Mouse (Mus musculus): Measurements from ENCODE around the gene Mal. TPM values are rescaled to one million over a fixed set of nuclear protein-coding genes. Genes with fewer than 3 reads are reported as not detected.
"Not testable (repeated sequence)": the region's sequence is repeated elsewhere in the genome, so short reads cannot be mapped to it uniquely, and the experiment has no call there.

The Mal gene
- polyA plus RNA-seq, 1 experiment, result 0.05 TPM

DNA sequence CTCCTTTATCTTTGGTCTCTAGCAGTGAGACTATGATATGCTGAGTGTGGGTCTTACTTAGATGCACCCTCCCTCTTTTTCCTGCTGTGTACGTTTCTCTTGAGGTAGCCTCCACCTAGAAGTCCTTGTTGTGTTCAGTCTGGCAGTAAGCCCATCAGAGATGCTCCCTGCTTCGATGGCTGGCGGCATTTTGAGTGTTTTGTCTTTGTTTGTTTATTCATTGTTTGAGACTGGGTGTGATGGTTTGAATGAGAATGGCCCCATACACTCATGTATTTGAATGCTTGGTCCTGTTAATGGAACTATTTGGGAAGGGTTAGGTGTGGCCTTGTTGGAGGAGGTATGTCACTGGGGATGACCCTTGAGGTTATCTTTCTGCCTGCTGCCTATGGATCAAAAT is 51.3 kb downstream of the Mal start:
- Histone ChIP-seq H3K27me3 (ENCODE audit: control insufficient read depth, insufficient read depth, insufficient read length) (no peaks in the 10 kb centered on the region), H3K36me3 (ENCODE audit: control insufficient read depth, insufficient read depth) (peaks cover 7% of the 10 kb centered on the region), H3K4me2 (ENCODE audit: low read depth) (no peak overlapping the region), H3ac (ENCODE audit: control insufficient read depth, insufficient read length) (no peak overlapping the region), H3K4me3 (no peak overlapping the region), H3K79me2 (ENCODE audit: control insufficient read depth, insufficient read depth) (no peaks in the 10 kb centered on the region)
- no peak for TF ChIP-seq TCF12 (IDR thresholded peaks at IDR 0.05; ENCODE audit: insufficient read depth, poor library complexity, severe bottlenecking)
- no peak for TF ChIP-seq USF1 (IDR thresholded peaks at IDR 0.05; ENCODE audit: low read depth)
- TF ChIP-seq TCF3 (IDR thresholded peaks at IDR 0.05; ENCODE audit: insufficient read length, low read depth), result no peak
- no peak for TF ChIP-seq MYOD1 (IDR thresholded peaks at IDR 0.05; ENCODE audit: control insufficient read depth in 1 of 3, insufficient read length in 2 of 3, low read depth in 2 of 3)

DNA sequence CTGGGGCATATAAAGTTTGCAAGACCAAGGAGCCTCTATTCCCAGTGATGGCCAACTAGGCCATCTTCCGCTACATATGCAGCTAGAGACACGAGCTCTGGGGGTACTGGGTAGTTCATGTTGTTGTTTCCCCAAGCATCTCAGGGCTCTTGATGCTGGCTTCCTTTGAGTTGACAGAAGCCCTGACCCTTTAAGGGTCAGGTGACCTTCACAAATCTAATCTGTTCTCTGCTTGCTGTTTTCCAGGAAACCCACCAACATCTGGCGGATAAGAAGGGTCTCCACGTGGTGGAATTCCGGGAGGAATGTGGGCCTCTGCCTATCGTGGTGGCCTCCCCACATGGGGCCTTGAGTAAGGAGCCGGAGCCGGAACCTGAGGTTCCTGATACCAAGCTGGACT is 53.1 kb downstream of the Mal start:
- not testable (repeated sequence) for H3K4me3 ChIP-seq; H3K27me3 ChIP-seq (ENCODE audit: control insufficient read depth, insufficient read depth, insufficient read length); H3K4me2 ChIP-seq (ENCODE audit: low read depth); H3K79me2 ChIP-seq (ENCODE audit: control insufficient read depth, insufficient read depth); H3ac ChIP-seq (ENCODE audit: control insufficient read depth, insufficient read length); H3K36me3 ChIP-seq (ENCODE audit: control insufficient read depth, insufficient read depth)

DNA sequence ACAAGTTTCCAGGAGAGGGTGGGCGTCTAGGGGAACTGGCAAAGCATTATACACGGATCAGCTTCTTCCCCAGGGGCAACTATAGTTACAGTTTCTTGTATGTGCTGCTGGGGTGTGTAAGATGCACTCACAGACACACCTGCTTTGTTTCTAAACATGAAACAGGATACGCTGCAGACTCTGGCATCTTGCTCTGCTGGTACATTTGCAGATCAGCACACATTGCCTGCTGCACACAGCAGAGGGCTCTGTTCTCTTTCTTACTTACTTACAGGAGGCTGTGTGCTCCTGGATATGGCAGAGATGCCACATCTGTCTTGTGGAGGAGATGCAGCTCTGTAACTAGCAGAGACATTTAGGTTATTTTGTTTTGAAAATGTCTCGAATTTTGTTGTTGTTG is 65.7 kb downstream of the Mal start:
- Histone ChIP-seq H3K4me3 (no peak overlapping the region), H3K27me3 (ENCODE audit: control insufficient read depth, insufficient read depth, insufficient read length) (no peaks in the 10 kb centered on the region), H3K36me3 (ENCODE audit: control insufficient read depth, insufficient read depth) (no peaks in the 10 kb centered on the region), H3K79me2 (ENCODE audit: control insufficient read depth, insufficient read depth) (peaks cover 17% of the 10 kb centered on the region), H3K4me2 (ENCODE audit: low read depth) (no peak overlapping the region), H3ac (ENCODE audit: control insufficient read depth, insufficient read length) (no peak overlapping the region)
- TF ChIP-seq SRF (IDR thresholded peaks at IDR 0.05; ENCODE audit: control insufficient read depth, insufficient read length, low read depth) (no peak), CEBPB (IDR thresholded peaks at IDR 0.05; ENCODE audit: insufficient read depth, poor library complexity, severe bottlenecking) (no peak), MYOG (IDR thresholded peaks at IDR 0.05; ENCODE audit: control insufficient read depth in 1 of 3, insufficient read depth in 1 of 3, insufficient read length in 2 of 3, low read depth in 2 of 3) (no peak), REST (IDR thresholded peaks at IDR 0.05; ENCODE audit: insufficient read depth, insufficient read length) (no peak), POLR2AphosphoS2 (IDR thresholded peaks at IDR 0.05; ENCODE audit: insufficient read length, low read depth) (no peak), MAX (IDR thresholded peaks at IDR 0.05; ENCODE audit: low read depth) (no peak), POLR2A (IDR thresholded peaks at IDR 0.05; ENCODE audit: insufficient read length, low read depth) (no peak), MYOD1 (IDR thresholded peaks at IDR 0.05; ENCODE audit: control insufficient read depth in 1 of 3, insufficient read length in 2 of 3, low read depth in 2 of 3) (no peak), TCF3 (IDR thresholded peaks at IDR 0.05; ENCODE audit: insufficient read length, low read depth) (no peak), TCF12 (IDR thresholded peaks at IDR 0.05; ENCODE audit: insufficient read depth, poor library complexity, severe bottlenecking) (no peak), E2F4 (IDR thresholded peaks at IDR 0.05; ENCODE audit: insufficient read depth) (no peak), USF1 (IDR thresholded peaks at IDR 0.05; ENCODE audit: low read depth) (no peak)

DNA sequence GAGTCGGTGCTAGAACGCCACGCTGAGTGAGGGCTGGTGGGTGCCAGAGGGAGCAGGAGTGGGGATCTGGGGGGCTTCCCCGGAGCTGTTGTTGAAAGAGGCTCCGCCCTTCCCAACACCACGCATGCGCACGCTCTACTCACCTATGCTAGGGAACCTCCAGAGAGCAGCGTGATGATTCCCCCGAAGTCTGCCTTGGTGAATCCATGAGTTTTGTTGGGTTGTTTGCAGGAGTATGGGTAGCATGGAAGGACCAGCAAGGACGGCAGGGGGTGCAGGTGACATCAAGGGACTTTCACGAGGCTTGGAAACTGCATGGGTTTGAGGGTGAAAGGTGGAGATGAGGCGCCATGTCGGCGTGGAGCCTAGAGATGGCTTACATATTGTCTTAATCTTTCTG is 66.3 kb downstream of the Mal start:
- Histone ChIP-seq H3K4me2 (ENCODE audit: low read depth) (no peak overlapping the region), H3K36me3 (ENCODE audit: control insufficient read depth, insufficient read depth) (no peaks in the 10 kb centered on the region), H3K79me2 (ENCODE audit: control insufficient read depth, insufficient read depth) (peaks cover 17% of the 10 kb centered on the region), H3K27me3 (ENCODE audit: control insufficient read depth, insufficient read depth, insufficient read length) (no peaks in the 10 kb centered on the region), H3ac (ENCODE audit: control insufficient read depth, insufficient read length) (no peak overlapping the region), H3K4me3 (no peak overlapping the region)
- TF ChIP-seq MYOG (IDR thresholded peaks at IDR 0.05; ENCODE audit: control insufficient read depth in 1 of 3, insufficient read depth in 1 of 3, insufficient read length in 2 of 3, low read depth in 2 of 3) (no peak), MYOD1 (IDR thresholded peaks at IDR 0.05; ENCODE audit: control insufficient read depth in 1 of 3, insufficient read length in 2 of 3, low read depth in 2 of 3) (no peak), POLR2A (IDR thresholded peaks at IDR 0.05; ENCODE audit: insufficient read length, low read depth) (no peak), SRF (IDR thresholded peaks at IDR 0.05; ENCODE audit: control insufficient read depth, insufficient read length, low read depth) (no peak), MAX (IDR thresholded peaks at IDR 0.05; ENCODE audit: low read depth) (no peak), TCF12 (IDR thresholded peaks at IDR 0.05; ENCODE audit: insufficient read depth, poor library complexity, severe bottlenecking) (no peak), CEBPB (IDR thresholded peaks at IDR 0.05; ENCODE audit: insufficient read depth, poor library complexity, severe bottlenecking) (no peak), REST (IDR thresholded peaks at IDR 0.05; ENCODE audit: insufficient read depth, insufficient read length) (no peak), USF1 (IDR thresholded peaks at IDR 0.05; ENCODE audit: low read depth) (no peak), POLR2AphosphoS2 (IDR thresholded peaks at IDR 0.05; ENCODE audit: insufficient read length, low read depth) (no peak), E2F4 (IDR thresholded peaks at IDR 0.05; ENCODE audit: insufficient read depth) (no peak), TCF3 (IDR thresholded peaks at IDR 0.05; ENCODE audit: insufficient read length, low read depth) (no peak)

DNA sequence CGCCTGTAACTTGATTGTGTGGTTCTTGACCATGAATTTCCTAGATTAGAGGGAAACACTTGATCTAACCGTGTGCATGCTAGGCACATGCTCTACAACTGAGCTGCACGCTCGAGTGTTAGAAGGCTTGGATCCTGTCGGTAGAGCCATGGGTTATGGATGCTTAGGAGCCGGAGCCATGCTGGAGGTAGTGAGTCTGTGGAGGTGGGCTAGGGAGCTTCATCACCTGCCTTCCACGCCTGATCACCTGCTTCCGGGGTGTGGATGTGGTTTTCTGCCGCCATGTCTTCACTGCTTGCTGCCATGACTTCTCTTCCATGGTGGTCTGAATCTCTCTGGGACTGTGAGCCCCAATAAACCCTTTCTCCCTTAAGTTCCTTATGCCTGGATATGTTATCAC is 67.6 kb downstream of the Mal start:
- no peaks in the 10 kb centered on the region for H3K36me3 ChIP-seq (ENCODE audit: control insufficient read depth, insufficient read depth)
- no peak overlapping the region for H3ac ChIP-seq (ENCODE audit: control insufficient read depth, insufficient read length)
- H3K27me3 ChIP-seq (ENCODE audit: control insufficient read depth, insufficient read depth, insufficient read length), result no peaks in the 10 kb centered on the region
- peak overlapping the region; percentile 98 for H3K4me3 ChIP-seq
- no peak overlapping the region for H3K4me2 ChIP-seq (ENCODE audit: low read depth)
- H3K79me2 ChIP-seq (ENCODE audit: control insufficient read depth, insufficient read depth), result peaks cover 17% of the 10 kb centered on the region
- TF ChIP-seq MAX (IDR thresholded peaks at IDR 0.05; ENCODE audit: low read depth) (no peak), SRF (IDR thresholded peaks at IDR 0.05; ENCODE audit: control insufficient read depth, insufficient read length, low read depth) (no peak)

DNA sequence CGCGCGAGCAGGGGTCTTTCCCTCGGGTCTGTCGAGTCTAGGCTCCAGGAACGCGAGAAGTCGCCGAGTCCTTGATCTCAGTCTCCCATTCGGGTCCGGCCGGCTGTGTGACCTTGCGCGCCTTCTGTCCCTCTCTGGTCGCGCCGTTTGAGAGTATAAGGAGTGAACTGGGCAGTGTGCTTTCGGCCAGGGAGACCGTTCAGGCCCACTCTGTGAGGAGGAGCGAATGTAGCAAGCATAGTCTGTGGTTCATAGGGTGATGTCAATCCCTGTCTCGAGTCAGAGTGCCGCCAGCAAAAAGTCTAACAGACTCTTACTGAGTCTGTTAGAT is 69.0 kb downstream of the Mal start:
- Histone ChIP-seq H3K4me2 (ENCODE audit: low read depth) (peak overlapping the region; percentile 85), H3K79me2 (ENCODE audit: control insufficient read depth, insufficient read depth) (peaks cover 17% of the 10 kb centered on the region), H3K4me3 (peak overlapping the region; percentile 98), H3ac (ENCODE audit: control insufficient read depth, insufficient read length) (peak overlapping the region; percentile 100), H3K36me3 (ENCODE audit: control insufficient read depth, insufficient read depth) (no peaks in the 10 kb centered on the region), H3K27me3 (ENCODE audit: control insufficient read depth, insufficient read depth, insufficient read length) (no peaks in the 10 kb centered on the region)
- TF ChIP-seq E2F4 (IDR thresholded peaks at IDR 0.05; ENCODE audit: insufficient read depth), result no peak
- no peak for TF ChIP-seq TCF3 (IDR thresholded peaks at IDR 0.05; ENCODE audit: insufficient read length, low read depth)
- no peak for TF ChIP-seq POLR2AphosphoS2 (IDR thresholded peaks at IDR 0.05; ENCODE audit: insufficient read length, low read depth)
- no peak for TF ChIP-seq USF1 (IDR thresholded peaks at IDR 0.05; ENCODE audit: low read depth)
- no peak for TF ChIP-seq MYOD1 (IDR thresholded peaks at IDR 0.05; ENCODE audit: control insufficient read depth in 1 of 3, insufficient read length in 2 of 3, low read depth in 2 of 3)
